Mouse (Mus musculus): Measurements from ENCODE around the gene Tpm3. TPM values are rescaled to one million over a fixed set of nuclear protein-coding genes. Genes with fewer than 3 reads are reported as not detected.

Gene Tpm3
- polyA plus RNA-seq, 1 experiment = 252 TPM

- H3K4me1 ChIP-seq (replicated peaks; ENCODE audit: control insufficient read depth, insufficient read depth, low read length) = no peaks in the 10 kb centered on the region
- no peak for TF ChIP-seq POLR2A (IDR thresholded peaks at IDR 0.05; ENCODE audit: control insufficient read depth, extremely low read depth, insufficient read depth, low read length, poor library complexity)
- TF ChIP-seq CTCF (IDR thresholded peaks at IDR 0.05; ENCODE audit: borderline replicate concordance, control insufficient read depth, extremely low read depth, insufficient read depth, low read length, poor library complexity) = no peak
- no peaks in the 10 kb centered on the region for H3K27me3 ChIP-seq (ENCODE audit: control insufficient read depth, insufficient read depth, low read length)
- H3K27ac ChIP-seq (ENCODE audit: control insufficient read depth, insufficient read depth, low read length) = no peak overlapping the region
- no peak overlapping the region for H3K4me3 ChIP-seq (ENCODE audit: control insufficient read depth, insufficient read depth, low read length)
- peaks cover 57% of the 10 kb centered on the region for H3K36me3 ChIP-seq (ENCODE audit: control insufficient read depth, insufficient read depth, low read length)
- 92% methylated on average over 5 of the region's 5 CpGs for WGBS
- no peak for DNase-seq
Measured at GRCm38 (mm10) chr3:90097928-90098327, 25.5 kb downstream of the Tpm3 start.

GRCm38 (mm10) chr3:90101010-90101409 lies 28.6 kb downstream of the Tpm3 start:
- Histone ChIP-seq H3K4me1 (replicated peaks; ENCODE audit: control insufficient read depth, insufficient read depth, low read length) (no peaks in the 10 kb centered on the region), H3K4me3 (ENCODE audit: control insufficient read depth, insufficient read depth, low read length) (no peak overlapping the region), H3K27ac (ENCODE audit: control insufficient read depth, insufficient read depth, low read length) (no peak overlapping the region), H3K36me3 (ENCODE audit: control insufficient read depth, insufficient read depth, low read length) (peaks cover 31% of the 10 kb centered on the region), H3K27me3 (ENCODE audit: control insufficient read depth, insufficient read depth, low read length) (no peaks in the 10 kb centered on the region)
- TF ChIP-seq CTCF (IDR thresholded peaks at IDR 0.05; ENCODE audit: borderline replicate concordance, control insufficient read depth, extremely low read depth, insufficient read depth, low read length, poor library complexity) (no peak), POLR2A (IDR thresholded peaks at IDR 0.05; ENCODE audit: control insufficient read depth, extremely low read depth, insufficient read depth, low read length, poor library complexity) (no peak)
- WGBS = 95% methylated on average over 3 of the region's 3 CpGs
- no peak for DNase-seq

- WGBS = 70% methylated on average over 2 of the region's 2 CpGs
- H3K4me3 ChIP-seq (ENCODE audit: control insufficient read depth, insufficient read depth, low read length) = no peak overlapping the region
- no peaks in the 10 kb centered on the region for H3K4me1 ChIP-seq (replicated peaks; ENCODE audit: control insufficient read depth, insufficient read depth, low read length)
- H3K36me3 ChIP-seq (ENCODE audit: control insufficient read depth, insufficient read depth, low read length) = peaks cover 31% of the 10 kb centered on the region
- no peaks in the 10 kb centered on the region for H3K27me3 ChIP-seq (ENCODE audit: control insufficient read depth, insufficient read depth, low read length)
- TF ChIP-seq POLR2A (IDR thresholded peaks at IDR 0.05; ENCODE audit: control insufficient read depth, extremely low read depth, insufficient read depth, low read length, poor library complexity) (no peak), CTCF (IDR thresholded peaks at IDR 0.05; ENCODE audit: borderline replicate concordance, control insufficient read depth, extremely low read depth, insufficient read depth, low read length, poor library complexity) (no peak)
- DNase-seq = no peak
- H3K27ac ChIP-seq (ENCODE audit: control insufficient read depth, insufficient read depth, low read length) = no peak overlapping the region
Measured at GRCm38 (mm10) chr3:90101673-90102072, 29.2 kb downstream of the Tpm3 start.

- no peaks in the 10 kb centered on the region for H3K27me3 ChIP-seq (ENCODE audit: control insufficient read depth, insufficient read depth, low read length)
- WGBS = 98% methylated on average over 2 of the region's 2 CpGs
- peaks cover 31% of the 10 kb centered on the region for H3K36me3 ChIP-seq (ENCODE audit: control insufficient read depth, insufficient read depth, low read length)
- H3K4me3 ChIP-seq (ENCODE audit: control insufficient read depth, insufficient read depth, low read length) = no peak overlapping the region
- H3K27ac ChIP-seq (ENCODE audit: control insufficient read depth, insufficient read depth, low read length) = no peak overlapping the region
- TF ChIP-seq CTCF (IDR thresholded peaks at IDR 0.05; ENCODE audit: borderline replicate concordance, control insufficient read depth, extremely low read depth, insufficient read depth, low read length, poor library complexity) = no peak
- TF ChIP-seq POLR2A (IDR thresholded peaks at IDR 0.05; ENCODE audit: control insufficient read depth, extremely low read depth, insufficient read depth, low read length, poor library complexity) = no peak
- H3K4me1 ChIP-seq (replicated peaks; ENCODE audit: control insufficient read depth, insufficient read depth, low read length) = no peaks in the 10 kb centered on the region
- DNase-seq = no peak
Measured at GRCm38 (mm10) chr3:90102239-90102638, 29.8 kb downstream of the Tpm3 start.

- Histone ChIP-seq H3K27me3 (ENCODE audit: control insufficient read depth, insufficient read depth, low read length) (no peaks in the 10 kb centered on the region), H3K4me3 (ENCODE audit: control insufficient read depth, insufficient read depth, low read length) (no peak overlapping the region), H3K36me3 (ENCODE audit: control insufficient read depth, insufficient read depth, low read length) (peaks cover 24% of the 10 kb centered on the region), H3K4me1 (replicated peaks; ENCODE audit: control insufficient read depth, insufficient read depth, low read length) (no peaks in the 10 kb centered on the region), H3K27ac (ENCODE audit: control insufficient read depth, insufficient read depth, low read length) (no peak overlapping the region)
- DNase-seq = no peak
- TF ChIP-seq POLR2A (IDR thresholded peaks at IDR 0.05; ENCODE audit: control insufficient read depth, extremely low read depth, insufficient read depth, low read length, poor library complexity) (no peak), CTCF (IDR thresholded peaks at IDR 0.05; ENCODE audit: borderline replicate concordance, control insufficient read depth, extremely low read depth, insufficient read depth, low read length, poor library complexity) (no peak)
- 95% methylated on average over 2 of the region's 2 CpGs for WGBS
Measured at GRCm38 (mm10) chr3:90103176-90103575, 30.7 kb downstream of the Tpm3 start.

- 88% methylated on average over 13 of the region's 13 CpGs for WGBS
- TF ChIP-seq CTCF (IDR thresholded peaks at IDR 0.05; ENCODE audit: borderline replicate concordance, control insufficient read depth, extremely low read depth, insufficient read depth, low read length, poor library complexity) = no peak
- no peak for TF ChIP-seq POLR2A (IDR thresholded peaks at IDR 0.05; ENCODE audit: control insufficient read depth, extremely low read depth, insufficient read depth, low read length, poor library complexity)
- no peak for DNase-seq
- H3K4me3 ChIP-seq (ENCODE audit: control insufficient read depth, insufficient read depth, low read length) = no peak within 1 kb of the TSS
- peaks cover 16% of the 10 kb centered on the region for H3K36me3 ChIP-seq (ENCODE audit: control insufficient read depth, insufficient read depth, low read length)
- no peak within 1 kb of the TSS for H3K27ac ChIP-seq (ENCODE audit: control insufficient read depth, insufficient read depth, low read length)
- no peaks in the 10 kb centered on the region for H3K27me3 ChIP-seq (ENCODE audit: control insufficient read depth, insufficient read depth, low read length)
- H3K4me1 ChIP-seq (replicated peaks; ENCODE audit: control insufficient read depth, insufficient read depth, low read length) = no peaks in the 10 kb centered on the region
Measured at GRCm38 (mm10) chr3:90103938-90104337, 31.5 kb downstream of the Tpm3 start, which contains the start of gene Nup210l. Gene Nup210l, plus strand, starts transcription at chr3:90104132.

GRCm38 (mm10) chr3:90111706-90112105 lies 39.3 kb downstream of the Tpm3 start:
- TF ChIP-seq CTCF (IDR thresholded peaks at IDR 0.05; ENCODE audit: borderline replicate concordance, control insufficient read depth, extremely low read depth, insufficient read depth, low read length, poor library complexity) (no peak), POLR2A (IDR thresholded peaks at IDR 0.05; ENCODE audit: control insufficient read depth, extremely low read depth, insufficient read depth, low read length, poor library complexity) (no peak)
- 69% methylated on average over 2 of the region's 2 CpGs for WGBS
- H3K27ac ChIP-seq (ENCODE audit: control insufficient read depth, insufficient read depth, low read length) = no peak overlapping the region

More at GRCm38 (mm10) chr3:90111706-90112105, 39.3 kb downstream of the Tpm3 start:
- no peak for DNase-seq
- H3K27me3 ChIP-seq (ENCODE audit: control insufficient read depth, insufficient read depth, low read length) = no peaks in the 10 kb centered on the region
- peaks cover 2% of the 10 kb centered on the region for H3K4me1 ChIP-seq (replicated peaks; ENCODE audit: control insufficient read depth, insufficient read depth, low read length)
- no peaks in the 10 kb centered on the region for H3K36me3 ChIP-seq (ENCODE audit: control insufficient read depth, insufficient read depth, low read length)
- H3K4me3 ChIP-seq (ENCODE audit: control insufficient read depth, insufficient read depth, low read length) = no peak overlapping the region
